Mouse (Mus musculus): ENCODE results near the gene Rai1. TPM values are rescaled to one million over a fixed set of nuclear protein-coding genes. Genes with fewer than 3 reads are reported as not detected.
A peak's percentile ranks its signal among the peaks of the same experiment; 100 is the strongest.

The Rai1 gene
- polyA plus RNA-seq, 1 experiment from 2014 or later, result 37.8 TPM

DNA sequence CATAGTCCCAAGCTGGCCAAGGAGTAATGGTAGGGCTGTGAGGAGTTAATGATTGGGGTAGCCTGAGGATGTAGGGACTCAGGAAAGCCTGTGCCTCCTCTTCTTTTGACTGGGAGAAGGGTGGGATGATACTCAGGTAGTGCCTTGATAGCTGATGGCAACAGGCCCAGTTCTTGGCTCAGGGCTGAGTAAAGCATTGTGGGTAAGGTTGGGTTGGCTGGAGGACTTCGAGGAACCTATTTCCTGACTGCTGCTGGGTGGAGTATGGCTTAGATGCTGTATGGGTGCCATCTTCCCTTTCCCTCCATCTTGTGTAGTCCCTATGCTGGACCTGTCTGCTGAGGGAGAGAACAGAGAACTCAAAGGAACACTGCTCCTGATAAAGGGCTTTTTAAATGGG is 47.5 kb downstream of the Rai1 start:
- ATAC-seq (ENCODE audit: insufficient read depth) (no peak), DNase-seq (no peak)
- H3K27me3 ChIP-seq (ENCODE audit: insufficient read depth, low read length), result no peaks in the 10 kb centered on the region
- H3K9ac ChIP-seq, result no peak overlapping the region
- no peaks in the 10 kb centered on the region for H3K4me1 ChIP-seq (ENCODE audit: insufficient read depth)
- H3K9me3 ChIP-seq (ENCODE audit: low read depth, low read length), result no peaks in the 10 kb centered on the region
- 79% methylated on average over 1 of the region's 1 CpGs for WGBS
- no peak for TF ChIP-seq CTCF (IDR thresholded peaks at IDR 0.05; ENCODE audit: low read depth)
- H3K4me3 ChIP-seq (ENCODE audit: low read depth, low read length), result no peak overlapping the region
- no peak overlapping the region for H3K4me2 ChIP-seq
- no peak overlapping the region for H3K27ac ChIP-seq (ENCODE audit: low read depth)
- H3K36me3 ChIP-seq (ENCODE audit: insufficient read depth), result peaks cover 46% of the 10 kb centered on the region

DNA sequence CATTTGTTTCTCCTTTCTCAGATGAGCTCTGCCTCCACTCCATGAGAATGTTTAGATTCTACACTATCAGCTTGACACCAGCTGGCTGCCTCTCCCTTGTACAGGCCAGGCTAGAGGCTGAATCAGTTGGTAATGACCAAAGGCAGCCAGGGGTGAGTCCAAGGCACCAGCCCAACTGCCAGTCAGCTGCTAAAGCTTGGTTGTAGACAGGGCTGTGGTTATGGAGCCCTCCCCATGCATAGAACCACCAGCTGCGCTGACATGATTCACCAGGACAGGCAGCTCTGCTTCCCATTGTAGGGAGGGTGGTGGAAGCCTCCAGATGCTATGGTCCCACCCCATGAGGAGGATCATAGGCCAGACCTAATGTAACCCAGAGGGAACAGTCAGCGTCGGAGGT is 49.1 kb downstream of the Rai1 start:
- WGBS, result 82% methylated on average over 3 of the region's 3 CpGs
- H3K4me3 ChIP-seq (ENCODE audit: low read depth, low read length), result no peak overlapping the region
- DNase-seq, result no peak
- no peaks in the 10 kb centered on the region for H3K4me1 ChIP-seq (ENCODE audit: insufficient read depth)
- H3K4me2 ChIP-seq, result no peak overlapping the region
- no peak for TF ChIP-seq CTCF (IDR thresholded peaks at IDR 0.05; ENCODE audit: low read depth)
- no peak overlapping the region for H3K27ac ChIP-seq (ENCODE audit: low read depth)
- H3K36me3 ChIP-seq (ENCODE audit: insufficient read depth), result peaks cover 34% of the 10 kb centered on the region; the same call in 1 of the 2 replicates
- no peak for ATAC-seq (ENCODE audit: insufficient read depth)
- H3K9ac ChIP-seq, result no peak overlapping the region
- H3K27me3 ChIP-seq (ENCODE audit: insufficient read depth, low read length), result no peaks in the 10 kb centered on the region
- H3K9me3 ChIP-seq (ENCODE audit: low read depth, low read length), result no peaks in the 10 kb centered on the region

DNA sequence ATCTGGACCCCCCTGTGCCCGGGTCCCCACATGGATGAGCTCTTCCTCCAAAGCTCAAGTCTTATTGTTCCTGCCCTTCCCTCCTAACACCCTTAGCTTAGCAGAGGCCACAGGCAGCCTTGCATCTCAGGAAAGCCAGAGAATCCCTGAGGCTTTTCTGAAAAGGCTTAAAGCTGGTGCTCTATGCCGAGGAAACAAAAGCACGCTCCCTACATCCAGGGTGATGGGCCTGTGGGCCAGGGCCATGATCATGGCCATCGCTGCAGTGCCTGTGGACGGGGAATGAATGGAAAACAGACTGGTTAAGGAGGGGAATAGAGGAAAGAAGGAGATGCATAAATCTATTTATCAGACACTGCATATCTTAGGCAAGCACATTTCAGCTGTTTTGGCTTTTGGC is 50.9 kb downstream of the Rai1 start:
- no peak for TF ChIP-seq CTCF (IDR thresholded peaks at IDR 0.05; ENCODE audit: low read depth)
- DNase-seq (no peak), ATAC-seq (ENCODE audit: insufficient read depth) (no peak)
- Histone ChIP-seq H3K9ac (no peak overlapping the region), H3K9me3 (ENCODE audit: low read depth, low read length) (no peaks in the 10 kb centered on the region), H3K4me3 (ENCODE audit: low read depth, low read length) (no peak overlapping the region), H3K36me3 (ENCODE audit: insufficient read depth) (peaks cover 47% of the 10 kb centered on the region), H3K4me1 (ENCODE audit: insufficient read depth) (0 out of 2 replicates have a peak, but pooled peaks cover 5% of the 10 kb centered on the region), H3K4me2 (no peak overlapping the region), H3K27ac (ENCODE audit: low read depth) (no peak overlapping the region), H3K27me3 (ENCODE audit: insufficient read depth, low read length) (no peaks in the 10 kb centered on the region)
- WGBS, result 84% methylated on average over 5 of the region's 5 CpGs

DNA sequence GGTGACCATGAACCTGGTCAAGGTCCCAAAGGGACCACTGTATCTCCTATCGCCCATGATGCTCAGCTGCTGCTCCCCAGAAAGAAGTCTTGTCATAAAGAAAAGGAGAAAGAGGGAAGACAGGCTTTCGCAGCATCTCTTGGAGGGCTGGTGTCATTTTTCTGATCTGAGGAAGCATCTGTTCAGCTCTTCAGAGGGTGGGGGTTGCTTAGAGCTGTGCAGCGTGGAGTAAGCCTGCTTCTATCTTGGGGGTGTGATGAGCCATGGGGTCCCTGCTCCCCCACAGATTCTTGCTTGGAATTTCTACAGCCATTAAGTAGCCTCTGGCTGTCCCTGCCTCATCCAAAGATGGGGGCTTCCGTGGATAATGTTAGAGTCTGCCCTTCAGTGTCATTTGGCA is 53.5 kb downstream of the Rai1 start:
- TF ChIP-seq CTCF (IDR thresholded peaks at IDR 0.05; ENCODE audit: low read depth), result no peak
- DNase-seq (no peak), ATAC-seq (ENCODE audit: insufficient read depth) (no peak)
- H3K27me3 ChIP-seq (ENCODE audit: insufficient read depth, low read length), result no peaks in the 10 kb centered on the region
- no peak overlapping the region for H3K9ac ChIP-seq
- no peak overlapping the region for H3K4me3 ChIP-seq (ENCODE audit: low read depth, low read length)
- H3K27ac ChIP-seq (ENCODE audit: low read depth), result no peak overlapping the region
- 0 out of 2 replicates have a peak, but pooled peaks cover 8% of the 10 kb centered on the region for H3K4me1 ChIP-seq (ENCODE audit: insufficient read depth)
- 73% methylated on average over 4 of the region's 4 CpGs for WGBS
- H3K9me3 ChIP-seq (ENCODE audit: low read depth, low read length), result no peaks in the 10 kb centered on the region
- no peak overlapping the region for H3K4me2 ChIP-seq
- peaks cover 44% of the 10 kb centered on the region for H3K36me3 ChIP-seq (ENCODE audit: insufficient read depth)

DNA sequence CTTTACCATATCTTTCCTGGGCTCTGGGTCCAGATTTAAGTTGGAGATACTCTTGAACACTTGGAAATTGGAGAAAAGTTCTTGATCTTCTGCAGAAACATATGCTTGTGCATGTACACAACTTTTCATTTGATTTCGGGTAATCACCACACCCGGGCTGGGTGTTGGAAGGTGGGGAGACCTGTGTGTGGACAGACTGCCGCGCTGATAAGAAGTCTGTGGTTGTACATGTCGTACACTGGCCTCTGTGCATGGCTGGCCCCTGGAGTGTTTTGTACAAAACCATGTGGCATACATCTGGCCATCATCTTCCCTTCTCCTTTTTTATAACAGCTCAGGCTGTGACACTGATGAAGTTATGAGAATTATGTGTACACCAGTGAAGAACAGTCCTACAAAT is 55.1 kb downstream of the Rai1 start:
- DNase-seq (no peak), ATAC-seq (ENCODE audit: insufficient read depth) (no peak)
- Histone ChIP-seq H3K9ac (no peak overlapping the region), H3K27me3 (ENCODE audit: insufficient read depth, low read length) (no peaks in the 10 kb centered on the region), H3K9me3 (ENCODE audit: low read depth, low read length) (no peaks in the 10 kb centered on the region), H3K27ac (ENCODE audit: low read depth) (peak overlapping the region; percentile 42; the same call in 1 of the 2 replicates), H3K4me2 (no peak overlapping the region), H3K36me3 (ENCODE audit: insufficient read depth) (peaks cover 38% of the 10 kb centered on the region), H3K4me1 (ENCODE audit: insufficient read depth) (peaks cover 22% of the 10 kb centered on the region), H3K4me3 (ENCODE audit: low read depth, low read length) (no peak overlapping the region)
- TF ChIP-seq CTCF (IDR thresholded peaks at IDR 0.05; ENCODE audit: low read depth), result no peak
- 76% methylated on average over 5 of the region's 5 CpGs for WGBS

DNA sequence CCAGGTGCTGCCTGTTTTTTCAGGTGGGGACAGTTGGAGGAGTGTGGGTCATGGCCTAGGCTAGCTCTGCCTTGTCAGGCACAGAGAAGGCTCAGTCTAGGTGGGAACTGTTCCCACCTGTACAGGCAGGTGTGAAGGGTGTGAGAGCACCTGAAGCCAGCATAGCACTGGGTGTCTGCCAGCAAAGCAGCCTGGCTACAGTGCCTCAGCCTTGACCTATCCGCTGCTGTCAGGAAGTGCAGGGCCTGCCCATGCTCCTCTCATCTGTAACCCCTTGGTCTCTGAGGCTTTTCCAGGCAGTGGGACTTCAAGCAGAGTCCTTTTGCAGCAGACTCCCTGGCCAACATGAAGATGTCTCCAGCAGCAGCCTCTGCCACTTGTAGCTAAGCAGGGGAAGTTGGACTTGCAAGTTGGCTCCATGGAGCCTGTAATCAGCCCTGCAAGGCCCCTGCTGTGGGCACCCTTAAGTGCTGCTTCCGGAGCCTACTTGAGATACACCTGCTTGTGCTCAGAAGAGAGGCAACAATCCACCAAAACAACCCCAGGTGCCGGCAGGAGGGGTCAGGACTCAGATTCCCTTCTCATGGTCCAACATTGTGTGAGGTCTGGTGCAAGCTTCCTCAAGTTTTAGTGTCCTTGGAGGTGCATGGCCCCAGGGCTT is 55.8 kb downstream of the Rai1 start:
- Histone ChIP-seq H3K9ac (no peak overlapping the region), H3K4me2 (no peak overlapping the region), H3K27me3 (ENCODE audit: insufficient read depth, low read length) (no peaks in the 10 kb centered on the region), H3K4me1 (ENCODE audit: insufficient read depth) (peaks cover 25% of the 10 kb centered on the region), H3K9me3 (ENCODE audit: low read depth, low read length) (no peaks in the 10 kb centered on the region), H3K36me3 (ENCODE audit: insufficient read depth) (peaks cover 33% of the 10 kb centered on the region), H3K27ac (ENCODE audit: low read depth) (0 out of 2 replicates have a peak overlapping the region, but pooled peaks have one; percentile 27), H3K4me3 (ENCODE audit: low read depth, low read length) (no peak overlapping the region)
- no peak for DNase-seq
- ATAC-seq (ENCODE audit: insufficient read depth), result no peak
- 29% methylated on average over 3 of the region's 3 CpGs for WGBS
- TF ChIP-seq CTCF (IDR thresholded peaks at IDR 0.05; ENCODE audit: low read depth), result no peak

DNA sequence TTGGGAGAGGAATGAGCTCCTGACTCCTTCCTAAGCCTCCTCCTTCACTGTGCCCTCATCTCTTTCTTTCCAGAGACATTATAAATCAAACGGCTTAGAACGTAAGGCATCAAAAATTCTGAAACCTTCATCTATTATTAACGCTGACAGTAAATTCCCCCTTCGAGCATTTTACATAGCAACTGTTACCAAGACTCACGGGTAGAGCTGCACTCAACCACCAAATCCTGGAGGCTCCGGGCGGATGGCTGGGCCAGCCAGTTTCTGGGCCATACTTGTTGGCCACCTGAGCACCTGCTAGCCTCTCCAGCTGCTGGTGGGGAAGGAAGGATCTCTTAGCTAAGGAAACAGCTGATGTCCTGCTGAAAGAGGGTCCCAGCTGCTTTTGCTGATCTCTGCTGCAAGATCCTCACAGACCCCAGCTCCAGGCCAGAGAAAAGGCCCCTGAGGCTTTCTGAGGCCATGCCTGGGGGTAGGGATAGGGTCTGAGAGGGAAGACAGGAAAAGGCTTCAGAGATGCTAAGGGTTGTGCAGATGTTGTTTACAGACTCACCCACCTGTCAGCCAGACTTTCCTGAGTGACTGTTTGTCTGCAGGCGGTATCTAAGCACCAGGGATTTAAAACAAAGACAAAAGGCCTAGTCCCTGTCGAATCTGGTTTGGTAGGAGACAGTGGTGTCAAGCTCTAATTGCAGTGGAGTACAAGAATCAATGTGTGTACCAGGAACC is 56.5 kb downstream of the Rai1 start:
- WGBS, result 64% methylated on average over 9 of the region's 9 CpGs
- Histone ChIP-seq H3K4me1 (ENCODE audit: insufficient read depth) (peaks cover 25% of the 10 kb centered on the region), H3K27me3 (ENCODE audit: insufficient read depth, low read length) (no peaks in the 10 kb centered on the region), H3K4me3 (ENCODE audit: low read depth, low read length) (no peak overlapping the region), H3K27ac (ENCODE audit: low read depth) (no peak overlapping the region), H3K4me2 (no peak overlapping the region), H3K9me3 (ENCODE audit: low read depth, low read length) (no peaks in the 10 kb centered on the region), H3K36me3 (ENCODE audit: insufficient read depth) (peaks cover 28% of the 10 kb centered on the region), H3K9ac (no peak overlapping the region; the same call in 1 of the 2 replicates)
- DNase-seq (no peak), ATAC-seq (ENCODE audit: insufficient read depth) (no peak)
- no peak for TF ChIP-seq CTCF (IDR thresholded peaks at IDR 0.05; ENCODE audit: low read depth)

All from lung, embryonic 14.5 days (tissue).